Mouse (Mus musculus): Measurements from ENCODE around the gene Elmod2. TPM values are rescaled to one million over a fixed set of nuclear protein-coding genes. Genes with fewer than 3 reads are reported as not detected.

Elmod2 gene
- total and polyA plus RNA-seq, 3 experiments = 6.6 to 9.8 (median 7.7) TPM

- H3K36me3 ChIP-seq (replicated peaks in 1 of 2; ENCODE audit: control insufficient read depth in 1 of 2, insufficient read depth in 1 of 2, low read length in 1 of 2) = peaks cover 0 to 7% of the 10 kb centered on the region in 2 experiments
- DNase-seq (ENCODE audit: extremely low read depth) = no peak
- H3K9me3 ChIP-seq (replicated peaks; ENCODE audit: low read length) = no peaks in the 10 kb centered on the region
- H3K9ac ChIP-seq (ENCODE audit: insufficient read depth, low read depth) = no peak overlapping the region
- H3K4me1 ChIP-seq (ENCODE audit: control insufficient read depth in 1 of 2, insufficient read depth in 2 of 2) = no peaks in the 10 kb centered on the region
- H3K4me3 ChIP-seq (replicated peaks in 1 of 3; ENCODE audit: low read depth in 2 of 3, low read length in 2 of 3, poor library complexity in 1 of 3) = no peak overlapping the region
- TF ChIP-seq KAT2A (IDR thresholded peaks at IDR 0.05; ENCODE audit: insufficient replicate concordance, low read length) (no peak), BHLHE40 (IDR thresholded peaks at IDR 0.05; ENCODE audit: low read depth, low read length) (no peak), NELFE (IDR thresholded peaks at IDR 0.05; ENCODE audit: low read depth, low read length) (no peak), TCF12 (IDR thresholded peaks at IDR 0.05; ENCODE audit: low read depth, low read length) (no peak), ELF1 (IDR thresholded peaks at IDR 0.05; ENCODE audit: low read depth, low read length) (no peak), ZKSCAN1 (IDR thresholded peaks at IDR 0.05; ENCODE audit: borderline replicate concordance, low read depth, low read length) (no peak), ZC3H11A (IDR thresholded peaks at IDR 0.05; ENCODE audit: low read depth, low read length) (no peak), E2F4 (IDR thresholded peaks at IDR 0.05; ENCODE audit: insufficient replicate concordance, low read depth, low read length) (no peak), RCOR1 (conservative IDR thresholded peaks at IDR 0.05; ENCODE audit: low read depth, low read length) (no peak), MAZ (IDR thresholded peaks at IDR 0.05; ENCODE audit: low read depth, low read length) (no peak), UBTF (IDR thresholded peaks at IDR 0.05; ENCODE audit: low read depth, low read length) (no peak), GABPA (IDR thresholded peaks at IDR 0.05; ENCODE audit: insufficient replicate concordance, low read depth, low read length) (no peak), SMC3 (IDR thresholded peaks at IDR 0.05; ENCODE audit: low read depth, low read length) (no peak), SIN3A (IDR thresholded peaks at IDR 0.05; ENCODE audit: low read length) (no peak), PAX5 (IDR thresholded peaks at IDR 0.05; ENCODE audit: low read length) (no peak), USF2 (conservative IDR thresholded peaks at IDR 0.05; ENCODE audit: low read depth, low read length) (no peak), ETS1 (conservative IDR thresholded peaks at IDR 0.05; ENCODE audit: low read depth, low read length) (no peak)
- H3K4me2 ChIP-seq (ENCODE audit: insufficient read depth, low read depth, poor library complexity, severe bottlenecking) = no peak overlapping the region
- no peak overlapping the region for H3K27ac ChIP-seq (ENCODE audit: insufficient read depth, low read depth)
- dilution Hi-C loops (cut with MboI; ENCODE audit: extremely low pct_ligation_motif_present, extremely low pct_unique_long_range_greater_than_20kb, low sequenced_read_pairs) = no loop called here
- H3K27me3 ChIP-seq (replicated peaks) = no peaks in the 10 kb centered on the region
- H3K79me2 ChIP-seq (replicated peaks; ENCODE audit: control insufficient read depth, extremely low read depth, insufficient read depth, poor library complexity, severe bottlenecking) = no peaks in the 10 kb centered on the region
- in situ Hi-C loops (cut with MboI; ENCODE audit: low pct_ligation_motif_present, low pct_unique_long_range_greater_than_20kb, low sequenced_read_pairs) = no loop called here
These were observed 22.4 kb downstream of the Elmod2 start for GRCm38 (mm10) chr8:83309836-83310235.

- no peaks in the 10 kb centered on the region for H3K4me1 ChIP-seq (ENCODE audit: control insufficient read depth in 1 of 2, insufficient read depth in 2 of 2)
- no peak for TF ChIP-seq CTCF (conservative IDR thresholded peaks at IDR 0.05 in 1 of 2, IDR thresholded peaks at IDR 0.05 in 1 of 2; ENCODE audit: low read depth in 2 of 2, low read length in 2 of 2)
- no peak for TF ChIP-seq NRF1 (IDR thresholded peaks at IDR 0.05; ENCODE audit: low read depth, low read length)
- no peak for TF ChIP-seq ZNF384 (IDR thresholded peaks at IDR 0.05; ENCODE audit: low read depth, low read length)
- no peak for TF ChIP-seq GABPA (IDR thresholded peaks at IDR 0.05; ENCODE audit: insufficient replicate concordance, low read depth, low read length)
- no peak for TF ChIP-seq PAX5 (IDR thresholded peaks at IDR 0.05; ENCODE audit: low read length)
- TF ChIP-seq ELF1 (IDR thresholded peaks at IDR 0.05; ENCODE audit: low read depth, low read length) = no peak
- TF ChIP-seq ZMIZ1 (IDR thresholded peaks at IDR 0.05; ENCODE audit: low read depth, low read length) = no peak
- no peak for TF ChIP-seq ZC3H11A (IDR thresholded peaks at IDR 0.05; ENCODE audit: low read depth, low read length)
- no peak for TF ChIP-seq KAT2A (IDR thresholded peaks at IDR 0.05; ENCODE audit: insufficient replicate concordance, low read length)
- no peak for TF ChIP-seq RCOR1 (conservative IDR thresholded peaks at IDR 0.05; ENCODE audit: low read depth, low read length)
- no peak for TF ChIP-seq MAFK (IDR thresholded peaks at IDR 0.05; ENCODE audit: insufficient replicate concordance, low read length)
- TF ChIP-seq E2F4 (IDR thresholded peaks at IDR 0.05; ENCODE audit: insufficient replicate concordance, low read depth, low read length) = no peak
- no peak for TF ChIP-seq ZKSCAN1 (IDR thresholded peaks at IDR 0.05; ENCODE audit: borderline replicate concordance, low read depth, low read length)
- no peak for TF ChIP-seq MYC (IDR thresholded peaks at IDR 0.05; ENCODE audit: low read depth, low read length)
- TF ChIP-seq MAX (IDR thresholded peaks at IDR 0.05; ENCODE audit: low read length) = no peak
- no peak for TF ChIP-seq UBTF (IDR thresholded peaks at IDR 0.05; ENCODE audit: low read depth, low read length)
- no peak for TF ChIP-seq RAD21 (IDR thresholded peaks at IDR 0.05; ENCODE audit: low read depth, low read length)
- TF ChIP-seq TBP (conservative IDR thresholded peaks at IDR 0.05; ENCODE audit: low read depth, low read length) = no peak
- H3K27me3 ChIP-seq (replicated peaks) = no peaks in the 10 kb centered on the region
- no peaks in the 10 kb centered on the region for H3K9me3 ChIP-seq (replicated peaks; ENCODE audit: low read length)
- H3K4me3 ChIP-seq (replicated peaks in 1 of 3; ENCODE audit: low read depth in 2 of 3, low read length in 2 of 3, poor library complexity in 1 of 3) = no peak overlapping the region
- dilution Hi-C loops (cut with MboI; ENCODE audit: extremely low pct_ligation_motif_present, extremely low pct_unique_long_range_greater_than_20kb, low sequenced_read_pairs) (no loop called here), in situ Hi-C loops (cut with MboI; ENCODE audit: low pct_ligation_motif_present, low pct_unique_long_range_greater_than_20kb, low sequenced_read_pairs) (no loop called here)
- H3K79me2 ChIP-seq (replicated peaks; ENCODE audit: control insufficient read depth, extremely low read depth, insufficient read depth, poor library complexity, severe bottlenecking) = no peaks in the 10 kb centered on the region
- H3K9ac ChIP-seq (ENCODE audit: insufficient read depth, low read depth) = no peak overlapping the region
- no peak overlapping the region for H3K27ac ChIP-seq (ENCODE audit: insufficient read depth, low read depth)
- DNase-seq (ENCODE audit: extremely low read depth) = no peak
- no peaks in the 10 kb centered on the region for H3K36me3 ChIP-seq (replicated peaks in 1 of 2; ENCODE audit: control insufficient read depth in 1 of 2, insufficient read depth in 1 of 2, low read length in 1 of 2)
- no peak overlapping the region for H3K4me2 ChIP-seq (ENCODE audit: insufficient read depth, low read depth, poor library complexity, severe bottlenecking)
These were observed 27.3 kb downstream of the Elmod2 start for GRCm38 (mm10) chr8:83304946-83305345.
